Mouse (Mus musculus): ENCODE data around the gene Mpg. TPM values are rescaled to one million over a fixed set of nuclear protein-coding genes. Genes with fewer than 3 reads are reported as not detected.

Mpg gene
- polyA plus RNA-seq, 1 experiment from 2014 or later: 24.9 TPM

- Histone ChIP-seq H3K36me3 (ENCODE audit: poor library complexity, severe bottlenecking) (peaks cover 63% of the 10 kb centered on the region), H3K27ac (peak overlapping the region; percentile 76), H3K4me2 (no peak overlapping the region), H3K27me3 (no peaks in the 10 kb centered on the region), H3K9me3 (replicated peaks) (no peaks in the 10 kb centered on the region), H3K9ac (peak overlapping the region; percentile 6; the same call in 1 of the 2 replicates), H3K4me3 (no peak overlapping the region), H3K4me1 (peaks cover 37% of the 10 kb centered on the region)
- WGBS: 55% methylated on average over 2 of the region's 2 CpGs
- peak; percentile 38 for ATAC-seq
Measured at GRCm38 (mm10) chr11:32236132-32236531, 9.8 kb downstream of the Mpg start.

- Histone ChIP-seq H3K36me3 (ENCODE audit: poor library complexity, severe bottlenecking) (peaks cover 59% of the 10 kb centered on the region), H3K27me3 (no peaks in the 10 kb centered on the region), H3K27ac (peak overlapping the region; percentile 76)
Measured at GRCm38 (mm10) chr11:32236712-32237410, 10.6 kb downstream of the Mpg start.

GRCm38 (mm10) chr11:32237411-32237795, 11.1 kb downstream of the Mpg start:
- Histone ChIP-seq H3K9ac (no peak overlapping the region), H3K9me3 (replicated peaks) (no peaks in the 10 kb centered on the region), H3K27me3 (no peaks in the 10 kb centered on the region), H3K36me3 (ENCODE audit: poor library complexity, severe bottlenecking) (peaks cover 58% of the 10 kb centered on the region), H3K27ac (peak overlapping the region; percentile 76; the same call in 1 of the 2 replicates), H3K4me1 (peaks cover 37% of the 10 kb centered on the region), H3K4me3 (no peak overlapping the region), H3K4me2 (no peak overlapping the region)
- no peak for ATAC-seq
- WGBS: 92% methylated on average over 3 of the region's 3 CpGs

More at GRCm38 (mm10) chr11:32236712-32237410, 10.6 kb downstream of the Mpg start:
- no peak overlapping the region for H3K4me3 ChIP-seq
- no peaks in the 10 kb centered on the region for H3K9me3 ChIP-seq (replicated peaks)
- ATAC-seq: no peak
- peaks cover 37% of the 10 kb centered on the region for H3K4me1 ChIP-seq
- 55% methylated on average over 9 of the region's 9 CpGs for WGBS
- H3K9ac ChIP-seq: peak overlapping the region; percentile 6; the same call in 1 of the 2 replicates
- H3K4me2 ChIP-seq: no peak overlapping the region

- WGBS: 63% methylated on average over 5 of the region's 5 CpGs
- Histone ChIP-seq H3K9me3 (replicated peaks) (no peaks in the 10 kb centered on the region), H3K4me1 (peaks cover 37% of the 10 kb centered on the region), H3K27ac (no peak overlapping the region), H3K4me3 (no peak overlapping the region), H3K36me3 (ENCODE audit: poor library complexity, severe bottlenecking) (peaks cover 54% of the 10 kb centered on the region), H3K4me2 (no peak overlapping the region), H3K27me3 (no peaks in the 10 kb centered on the region), H3K9ac (no peak overlapping the region)
- peak; percentile 57 for ATAC-seq
Measured at GRCm38 (mm10) chr11:32238093-32238860, 12.0 kb downstream of the Mpg start.

- H3K9ac ChIP-seq: no peak overlapping the region
- peaks cover 18% of the 10 kb centered on the region for H3K4me1 ChIP-seq
- H3K4me3 ChIP-seq: no peak overlapping the region
- H3K4me2 ChIP-seq: no peak overlapping the region
- no peaks in the 10 kb centered on the region for H3K27me3 ChIP-seq
- ATAC-seq: no peak
- H3K27ac ChIP-seq: no peak overlapping the region
- H3K9me3 ChIP-seq (replicated peaks): no peaks in the 10 kb centered on the region
- peaks cover 66% of the 10 kb centered on the region for H3K36me3 ChIP-seq (ENCODE audit: poor library complexity, severe bottlenecking)
Measured at GRCm38 (mm10) chr11:32241391-32241790, 15.1 kb downstream of the Mpg start.

GRCm38 (mm10) chr11:32242209-32242608, 15.9 kb downstream of the Mpg start:
- Histone ChIP-seq H3K36me3 (ENCODE audit: poor library complexity, severe bottlenecking) (peaks cover 73% of the 10 kb centered on the region), H3K4me3 (no peak overlapping the region), H3K9ac (no peak overlapping the region), H3K9me3 (replicated peaks) (no peaks in the 10 kb centered on the region), H3K27ac (no peak overlapping the region), H3K4me1 (peaks cover 10% of the 10 kb centered on the region; the same call in 1 of the 2 replicates), H3K4me2 (no peak overlapping the region), H3K27me3 (no peaks in the 10 kb centered on the region)
- ATAC-seq: no peak
- WGBS: 93% methylated on average over 3 of the region's 3 CpGs

GRCm38 (mm10) chr11:32243205-32243955, 17.1 kb downstream of the Mpg start:
- H3K36me3 ChIP-seq (ENCODE audit: poor library complexity, severe bottlenecking): peaks cover 79% of the 10 kb centered on the region
- no peak overlapping the region for H3K27ac ChIP-seq
- H3K4me2 ChIP-seq: no peak overlapping the region
- WGBS: 81% methylated on average over 7 of the region's 7 CpGs
- no peaks in the 10 kb centered on the region for H3K27me3 ChIP-seq
- no peak overlapping the region for H3K4me3 ChIP-seq
- H3K9me3 ChIP-seq (replicated peaks): no peaks in the 10 kb centered on the region
- no peaks in the 10 kb centered on the region for H3K4me1 ChIP-seq
- no peak for ATAC-seq
- no peak overlapping the region for H3K9ac ChIP-seq

- H3K27ac ChIP-seq: peak overlapping the region; percentile 27; the same call in 1 of the 2 replicates
- no peaks in the 10 kb centered on the region for H3K9me3 ChIP-seq (replicated peaks)
- no peaks in the 10 kb centered on the region for H3K4me1 ChIP-seq
- ATAC-seq: no peak
- H3K27me3 ChIP-seq: no peaks in the 10 kb centered on the region
- H3K4me3 ChIP-seq: no peak overlapping the region
- peaks cover 78% of the 10 kb centered on the region for H3K36me3 ChIP-seq (ENCODE audit: poor library complexity, severe bottlenecking)
- 93% methylated on average over 3 of the region's 3 CpGs for WGBS
- H3K4me2 ChIP-seq: no peak overlapping the region
- no peak overlapping the region for H3K9ac ChIP-seq
Measured at GRCm38 (mm10) chr11:32244064-32244463, 17.8 kb downstream of the Mpg start.

GRCm38 (mm10) chr11:32244617-32245016, 18.3 kb downstream of the Mpg start:
- no peaks in the 10 kb centered on the region for H3K9me3 ChIP-seq (replicated peaks)

GRCm38 (mm10) chr11:32245614-32246013, 19.3 kb downstream of the Mpg start:
- H3K9me3 ChIP-seq (replicated peaks): no peaks in the 10 kb centered on the region
- H3K27me3 ChIP-seq: no peaks in the 10 kb centered on the region
- H3K4me1 ChIP-seq: no peaks in the 10 kb centered on the region
- H3K4me2 ChIP-seq: no peak overlapping the region
- no peak for ATAC-seq
- no peak overlapping the region for H3K4me3 ChIP-seq
- no peak overlapping the region for H3K27ac ChIP-seq
- H3K9ac ChIP-seq: no peak overlapping the region
- peaks cover 79% of the 10 kb centered on the region for H3K36me3 ChIP-seq (ENCODE audit: poor library complexity, severe bottlenecking)
- 94% methylated on average over 6 of the region's 6 CpGs for WGBS

More at GRCm38 (mm10) chr11:32244617-32245016, 18.3 kb downstream of the Mpg start:
- Histone ChIP-seq H3K27me3 (no peaks in the 10 kb centered on the region), H3K4me3 (no peak overlapping the region), H3K27ac (no peak overlapping the region), H3K4me2 (no peak overlapping the region), H3K9ac (no peak overlapping the region), H3K4me1 (no peaks in the 10 kb centered on the region), H3K36me3 (ENCODE audit: poor library complexity, severe bottlenecking) (peaks cover 79% of the 10 kb centered on the region)
- ATAC-seq: no peak
- WGBS: 96% methylated on average over 1 of the region's 1 CpGs

- no peak overlapping the region for H3K9ac ChIP-seq
- no peak overlapping the region for H3K4me2 ChIP-seq
- no peaks in the 10 kb centered on the region for H3K4me1 ChIP-seq
- no peak overlapping the region for H3K4me3 ChIP-seq
- no peak for ATAC-seq
- H3K36me3 ChIP-seq (ENCODE audit: poor library complexity, severe bottlenecking): peaks cover 88% of the 10 kb centered on the region
- no peak overlapping the region for H3K27ac ChIP-seq
- H3K27me3 ChIP-seq: no peaks in the 10 kb centered on the region
- no peaks in the 10 kb centered on the region for H3K9me3 ChIP-seq (replicated peaks)
Measured at GRCm38 (mm10) chr11:32247068-32247467, 20.8 kb downstream of the Mpg start.

GRCm38 (mm10) chr11:32248350-32248749, 22.0 kb downstream of the Mpg start:
- no peak overlapping the region for H3K9ac ChIP-seq
- no peaks in the 10 kb centered on the region for H3K4me1 ChIP-seq
- H3K27me3 ChIP-seq: no peaks in the 10 kb centered on the region
- no peak overlapping the region for H3K4me3 ChIP-seq
- ATAC-seq: no peak
- no peak overlapping the region for H3K27ac ChIP-seq
- no peaks in the 10 kb centered on the region for H3K9me3 ChIP-seq (replicated peaks)
- H3K36me3 ChIP-seq (ENCODE audit: poor library complexity, severe bottlenecking): peaks cover 92% of the 10 kb centered on the region
- WGBS: 89% methylated on average over 3 of the region's 3 CpGs
- H3K4me2 ChIP-seq: no peak overlapping the region
